ENCODE assay signal across 8 mouse cellular contexts in genomic region chr19:41310971-41311703, GRCm38 (mm10). TPM values are rescaled to one million over a fixed set of nuclear protein-coding genes. Genes with fewer than 3 reads are reported as not detected.
DNase-seq lines count a peak whose midpoint lies in the region; ATAC-seq lines count a peak whose summit lies in the region.

No protein-coding gene starts in this region.

- WGBS in forebrain, embryonic 14.5 days = 29% methylated on average over 20 of the region's 20 CpGs

- DNase-seq in layer of hippocampus, adult 11-12 months (ENCODE audit: low spot score) = peak; percentile 15
- no peak for DNase-seq in layer of hippocampus, adult 9-10 months (ENCODE audit: low spot score)
- DNase-seq in adrenal gland, postnatal 14 days = peak; percentile 64
- DNase-seq in forebrain, embryonic 14.5 days (ENCODE audit: low spot score) = peak; percentile 62
- peak; percentile 78 for DNase-seq in induced T-regulatory cell, adult 2 months (ENCODE audit: low read depth)
- peak; percentile 30 for DNase-seq in testis, postnatal 14 days (ENCODE audit: low spot score)
- DNase-seq in cerebellum, postnatal 36 days = no peak

- H3K4me3 ChIP-seq in forebrain, embryonic 14.5 days (ENCODE audit: low read depth, low read length) = peak overlapping the region; percentile 24
- peak overlapping the region; percentile 89 for H3K4me3 ChIP-seq in megakaryocyte, embryonic 14.5 days (replicated peaks)

- ATAC-seq in forebrain, embryonic 14.5 days = peak; percentile 63

- H3K36me3 ChIP-seq in forebrain, embryonic 14.5 days (ENCODE audit: control insufficient read depth, insufficient read depth, low read length) = no peaks in the 10 kb centered on the region
- peaks cover 38% of the 10 kb centered on the region for H3K36me3 ChIP-seq in megakaryocyte, embryonic 14.5 days (replicated peaks; ENCODE audit: low read length)

- no peaks in the 10 kb centered on the region for H3K27me3 ChIP-seq in forebrain, embryonic 14.5 days (replicated peaks; ENCODE audit: control insufficient read depth, insufficient read depth, low read length)
- no peaks in the 10 kb centered on the region for H3K27me3 ChIP-seq in megakaryocyte, embryonic 14.5 days (replicated peaks)

- H3K4me1 ChIP-seq in forebrain, embryonic 14.5 days (ENCODE audit: control insufficient read depth, insufficient read depth, low read length) = 0 out of 2 replicates have a peak, but pooled peaks cover 2% of the 10 kb centered on the region
- H3K4me1 ChIP-seq in megakaryocyte, embryonic 14.5 days = peaks cover 78% of the 10 kb centered on the region

- no peak overlapping the region for H3K9ac ChIP-seq in forebrain, embryonic 14.5 days (ENCODE audit: low read length)

- H3K9me3 ChIP-seq in forebrain, embryonic 14.5 days (replicated peaks; ENCODE audit: control insufficient read depth, low read length) = no peaks in the 10 kb centered on the region
- no peaks in the 10 kb centered on the region for H3K9me3 ChIP-seq in megakaryocyte, embryonic 14.5 days

- peak overlapping the region; percentile 51 for H3K4me2 ChIP-seq in forebrain, embryonic 14.5 days (ENCODE audit: low read length)

- no peak overlapping the region for H3K27ac ChIP-seq in forebrain, embryonic 14.5 days (ENCODE audit: low read depth, low read length)

RNA-seq across cellular contexts. Expression of gene Tm9sf3, which starts 47.3 kb away (rescaled TPM):
- total RNA-seq in adrenal gland, postnatal 14 days (2021) = 155 and 156 TPM in 2 replicates
- 81.5 and 88.2 TPM in 2 replicates for polyA plus RNA-seq in forebrain, embryonic 14.5 days (2014; fragmentation: Nextera tagmentation; extraction: Ambion mirVana)
- polyA plus RNA-seq in megakaryocyte, embryonic 14.5 days (2012; ENCODE audit: insufficient read depth, low replicate concordance) = 4.7 and 11.6 TPM in 2 replicates

Comparison
In these comparisons a context has a peak if more than half of its experiments do, and no peak if none do; other contexts are left out.
1. DNase-seq: peak in layer of hippocampus, adult 11-12 months (single experiment), adrenal gland, postnatal 14 days (single experiment), forebrain, embryonic 14.5 days (single experiment), induced T-regulatory cell, adult 2 months (single experiment) and testis, postnatal 14 days (single experiment); none in layer of hippocampus, adult 9-10 months (single experiment) and cerebellum, postnatal 36 days (0 of 2).